Mouse (Mus musculus): ENCODE measurements around the gene Cavin1.

Cavin1 gene

DNA sequence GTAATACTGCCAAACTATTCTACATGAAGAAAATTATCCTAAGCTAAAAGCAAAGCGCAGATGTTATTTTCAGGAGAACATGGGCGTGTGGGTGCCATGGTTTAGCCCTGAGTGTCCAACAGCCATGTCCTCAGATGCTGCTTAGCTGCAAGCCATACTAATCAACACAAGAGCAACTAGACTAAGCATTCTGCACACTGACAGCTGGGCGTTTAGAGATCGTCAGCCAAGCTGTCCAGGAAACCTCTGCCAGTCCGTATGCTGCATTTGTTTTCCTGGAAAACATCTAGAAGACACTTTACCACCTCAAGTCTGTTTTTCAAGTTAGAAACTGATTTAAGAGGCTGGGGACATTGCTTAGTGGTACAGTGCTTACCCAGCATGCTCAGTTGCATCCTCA lies 56.3 kb downstream of the Cavin1 start:
- no peak for DNase-seq (ENCODE audit: low spot score in 2 of 2)

DNA sequence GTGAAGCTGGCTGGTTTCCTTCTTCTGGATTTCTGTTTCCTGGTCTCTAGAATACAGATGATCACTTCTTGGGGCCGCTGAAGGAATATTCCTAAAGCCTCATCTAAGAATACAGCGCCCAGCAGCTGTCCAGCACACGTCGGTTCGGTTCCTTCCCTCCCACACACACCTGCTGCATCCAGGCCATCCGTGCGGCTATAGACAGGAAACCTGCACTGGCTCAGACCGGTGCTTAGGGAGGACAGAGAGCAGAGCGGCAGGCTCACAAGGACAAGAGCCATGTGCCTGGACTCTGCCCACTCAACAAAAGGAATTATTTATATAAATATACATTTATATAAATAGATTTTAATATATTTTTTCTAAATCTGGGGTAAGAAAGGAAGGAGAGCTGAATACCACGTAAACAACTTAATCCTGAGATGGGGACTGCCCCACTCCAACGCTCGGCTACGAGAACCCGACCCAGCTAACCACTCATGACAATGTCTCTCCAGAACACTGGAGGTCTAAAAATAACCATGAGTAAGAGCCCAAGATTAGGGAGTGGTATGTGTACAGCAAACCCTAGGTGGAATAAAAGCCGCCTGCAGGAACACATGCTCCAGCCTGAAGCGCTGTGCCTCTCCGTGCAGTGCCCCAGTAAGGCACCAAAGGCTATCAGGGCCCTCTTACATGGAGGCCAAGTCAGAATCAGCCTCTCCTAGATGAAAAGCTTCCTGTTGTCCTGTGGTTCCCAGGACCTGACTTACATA lies 58.1 kb downstream of the Cavin1 start:
- no peak for DNase-seq (ENCODE audit: low spot score in 2 of 2)

DNA sequence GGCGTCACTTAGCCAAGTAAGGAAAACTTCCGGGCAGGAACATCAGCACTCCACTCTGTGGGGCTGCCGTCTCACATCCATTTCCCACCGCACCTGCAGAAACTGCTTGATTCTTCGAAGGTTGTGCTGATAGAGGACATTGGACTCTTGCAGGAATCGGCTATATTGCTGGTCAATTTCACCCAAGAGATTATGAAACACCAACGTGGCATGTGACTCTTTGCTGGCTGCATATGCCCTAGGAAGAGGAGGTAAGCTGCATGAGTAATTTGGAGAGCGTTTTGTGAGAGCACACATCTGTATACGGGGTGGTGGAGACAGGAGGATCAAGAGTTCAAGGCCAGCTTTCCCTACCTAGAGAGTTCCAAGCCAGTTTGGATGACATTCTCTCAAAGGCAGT lies 62.1 kb downstream of the Cavin1 start:
- DNase-seq (ENCODE audit: low spot score in 2 of 2) = no peak

DNA sequence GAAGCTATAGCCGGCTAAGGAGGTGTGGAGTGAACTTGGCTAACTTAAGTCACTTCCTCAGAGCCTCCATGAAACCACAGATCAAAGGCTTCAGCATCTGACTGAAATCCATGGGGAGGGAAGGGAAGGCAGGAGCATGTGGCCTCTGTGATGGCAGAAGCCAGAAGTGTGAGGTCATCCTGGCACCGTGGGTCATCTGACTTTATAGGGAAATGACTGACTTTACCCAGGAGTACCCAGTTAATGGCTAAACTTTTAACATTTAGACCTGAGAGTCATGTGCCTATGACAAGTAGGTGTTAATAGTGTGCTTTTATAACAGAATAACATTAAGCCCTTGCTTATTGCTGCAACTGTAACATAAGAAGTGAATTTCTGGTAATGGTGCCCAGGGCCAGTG lies 62.6 kb downstream of the Cavin1 start:
- DNase-seq (ENCODE audit: low spot score in 2 of 2) = no peak

DNA sequence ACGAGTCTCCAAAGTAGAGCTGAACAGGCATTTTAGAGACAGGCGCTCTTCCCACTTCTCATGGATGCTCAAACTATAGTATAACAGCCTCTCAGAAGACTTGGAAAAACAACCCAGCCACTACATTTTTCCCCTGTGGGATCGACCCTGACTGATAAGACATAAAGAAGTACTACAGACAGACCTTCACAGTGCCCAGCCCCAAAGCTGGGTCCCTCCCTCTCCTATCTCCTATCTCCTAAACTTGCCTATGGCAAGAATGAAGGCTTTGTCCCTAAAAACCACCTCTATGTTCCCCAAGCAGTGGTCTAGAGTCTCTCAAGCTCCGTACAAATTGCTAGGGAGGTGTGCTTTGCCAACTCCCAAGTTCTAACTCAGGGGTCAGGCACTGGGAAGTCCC lies 63.8 kb downstream of the Cavin1 start:
- no peak for DNase-seq (ENCODE audit: low spot score in 2 of 2)

All from frontal cortex, postnatal 14 days (tissue).